Mouse (Mus musculus): Measurements from ENCODE around the gene 1700020A23Rik. TPM values are rescaled to one million over a fixed set of nuclear protein-coding genes. Genes with fewer than 3 reads are reported as not detected.
"Not testable (repeated sequence)": the region's sequence is repeated elsewhere in the genome, so short reads cannot be mapped to it uniquely, and the experiment has no call there.

Gene 1700020A23Rik
- total RNA-seq (2021): not detected

DNA sequence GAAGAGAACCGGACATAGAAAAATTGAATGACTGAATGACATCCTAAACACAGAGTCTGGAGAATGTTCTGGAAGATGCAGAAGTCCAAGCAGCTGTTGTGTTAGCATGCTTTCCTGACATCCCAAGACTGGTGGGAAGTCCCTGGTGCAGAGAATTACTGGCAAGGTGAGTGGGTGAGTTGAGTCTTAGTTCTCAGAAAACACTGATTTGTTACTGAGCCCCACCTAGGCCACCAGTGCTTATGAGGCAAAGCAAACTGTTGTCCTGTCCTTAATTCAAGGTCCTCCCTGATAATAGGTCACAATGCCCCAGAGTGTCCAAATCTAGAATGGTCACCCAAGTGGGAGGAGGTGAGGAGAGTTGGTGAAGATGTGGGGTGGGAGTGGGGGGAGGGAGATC is at the start of gene 1700020A23Rik, which contains the start of gene Gm28372:
1700020A23Rik (plus strand) TSS at position 321 of the 400 bp plus-strand sequence.
Gm28372 (plus strand) TSS at position 301 of the 400 bp plus-strand sequence.
- DNase-seq: no peak
- intact Hi-C loops (cut with DNase I): no loop called here

DNA sequence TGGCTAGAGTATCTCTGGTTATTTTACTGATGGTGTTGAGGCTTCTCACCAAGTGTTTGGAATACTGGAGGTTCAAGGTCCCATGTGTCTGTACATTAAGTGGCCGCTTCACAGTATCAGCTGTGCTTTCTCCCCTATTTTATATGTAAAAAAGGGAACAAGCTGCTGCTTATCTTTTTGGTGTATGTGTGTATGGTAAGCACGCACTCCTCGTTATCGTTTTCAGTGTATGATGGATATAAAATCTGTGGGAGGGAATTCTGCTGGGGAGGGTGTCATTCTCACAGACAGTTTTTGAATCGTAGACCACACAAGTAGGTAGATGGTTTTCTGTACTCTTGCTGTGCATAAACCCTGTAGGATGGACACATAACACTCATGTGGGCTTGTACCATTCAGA is 47.5 kb upstream of the 1700020A23Rik start:
- intact Hi-C loops (cut with DNase I): no loop called here
- DNase-seq: no peak

DNA sequence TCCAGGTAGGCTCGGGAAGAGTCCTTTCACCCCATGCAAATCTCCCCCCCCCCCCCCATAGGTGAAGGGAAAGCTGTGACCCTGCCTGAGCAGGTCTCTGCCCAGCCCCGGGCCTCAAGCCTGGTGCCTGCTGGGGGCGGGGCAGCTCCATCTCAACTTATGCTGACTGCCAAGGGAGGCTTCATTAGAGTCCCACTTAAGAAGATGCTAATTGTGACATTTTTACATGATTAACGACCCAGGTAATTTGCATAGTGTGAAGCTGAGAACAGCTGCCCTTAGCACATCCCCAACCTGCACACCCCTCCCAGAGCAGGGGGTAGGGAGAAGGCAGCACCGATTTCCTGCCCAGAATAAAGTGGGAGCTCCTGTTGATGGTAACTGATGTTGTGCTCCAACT is 46.2 kb upstream of the 1700020A23Rik start:
- intact Hi-C loops (cut with DNase I): no loop called here

DNA sequence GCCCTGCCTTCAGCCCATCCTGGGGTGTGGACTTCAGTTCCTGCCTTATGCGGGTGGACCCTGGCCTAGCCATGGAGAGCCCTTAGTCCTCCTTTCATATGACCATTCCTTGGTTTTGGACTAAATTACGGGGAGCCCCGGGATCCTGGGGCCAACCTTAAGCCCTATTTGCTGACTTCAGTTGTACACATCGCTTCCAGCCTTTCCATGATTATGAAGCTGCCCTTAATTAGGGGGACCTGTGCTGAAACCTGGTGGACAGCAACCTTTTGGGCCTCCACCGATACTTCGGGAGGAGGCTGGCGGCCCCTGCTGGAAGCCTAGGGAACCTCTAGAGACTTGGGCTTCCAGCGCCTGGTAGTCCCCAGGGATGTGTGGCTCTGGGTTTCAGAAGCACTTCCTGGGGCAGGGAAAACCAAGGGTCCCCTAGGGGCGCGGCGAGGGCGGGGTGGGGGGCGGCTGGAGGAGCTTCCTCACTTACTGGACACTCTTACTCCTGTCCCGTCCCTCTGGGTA is 42.5 kb upstream of the 1700020A23Rik start:
- peak; percentile 26 to 32 for DNase-seq
- intact Hi-C loops (cut with DNase I): loop anchor here (2.0 kb wide), 2 partner anchors 66 to 294 kb away; no protein-coding TSS in a partner anchor

More for the DNA sequence above, 46.2 kb upstream of the 1700020A23Rik start:
- DNase-seq: no peak

DNA sequence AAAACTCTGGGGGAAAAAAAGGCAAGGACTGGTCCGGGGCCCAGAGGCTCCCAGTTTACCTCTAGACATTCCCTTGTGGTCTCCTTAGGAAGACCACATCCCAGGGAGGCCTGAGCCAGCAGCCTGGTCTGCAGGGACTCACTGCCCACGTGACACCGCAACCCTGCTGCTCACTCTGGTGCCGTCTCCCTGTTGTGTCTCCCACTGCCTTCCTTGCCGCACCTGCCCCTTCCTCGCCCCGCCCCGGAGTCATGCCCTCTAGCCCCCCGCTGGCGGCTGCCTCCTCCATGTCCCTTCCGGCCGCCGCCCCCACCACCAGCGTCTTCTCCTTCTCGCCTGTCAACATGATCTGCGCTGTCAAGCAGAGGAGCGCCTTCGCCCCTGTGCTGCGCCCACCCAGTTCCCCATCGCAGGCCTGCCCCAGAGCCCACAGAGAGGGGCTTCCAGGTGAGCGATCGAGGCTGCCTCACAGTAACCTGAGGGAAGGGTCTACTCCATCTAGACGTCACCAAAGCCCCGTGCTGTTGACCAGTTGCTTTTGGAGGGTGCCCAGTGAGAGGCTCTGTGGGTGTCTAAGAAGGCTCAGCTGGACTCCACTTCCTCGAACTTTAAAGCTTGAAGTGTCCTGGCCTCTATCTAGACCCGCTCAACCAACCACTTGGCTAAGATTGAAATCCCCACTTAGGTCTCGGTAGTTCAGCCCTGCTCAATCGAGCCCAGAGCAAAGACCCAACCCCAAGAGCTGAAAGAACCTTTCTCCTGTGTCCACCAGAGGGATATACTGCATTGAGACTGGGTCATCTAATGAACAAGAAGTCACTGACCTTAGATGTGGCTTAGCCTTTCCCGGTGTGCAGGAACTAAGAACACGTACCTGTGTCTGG is 39.6 kb upstream of the 1700020A23Rik start:
- intact Hi-C loops (cut with DNase I): no loop called here
- DNase-seq: no peak

DNA sequence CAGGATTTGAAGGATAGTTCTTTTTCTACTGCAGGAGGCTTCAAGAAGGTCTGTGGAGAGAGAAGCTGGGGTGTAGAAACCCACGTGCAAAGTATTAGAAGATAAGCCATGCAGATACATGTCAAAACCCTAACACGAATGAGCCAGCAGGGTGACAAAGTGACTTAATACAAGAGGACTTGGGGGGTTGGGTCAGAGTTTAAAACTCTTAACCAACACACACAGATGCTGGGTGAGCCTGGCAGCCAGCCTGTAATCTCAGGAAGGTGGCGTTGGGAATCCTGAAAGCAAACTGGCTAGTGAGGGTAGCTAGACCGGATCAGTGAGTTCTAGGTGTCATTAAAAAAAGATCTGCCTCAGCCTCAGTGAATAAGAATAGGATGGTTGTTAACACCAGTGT is 37.7 kb upstream of the 1700020A23Rik start:
- intact Hi-C loops (cut with DNase I): no loop called here
- DNase-seq: no peak

DNA sequence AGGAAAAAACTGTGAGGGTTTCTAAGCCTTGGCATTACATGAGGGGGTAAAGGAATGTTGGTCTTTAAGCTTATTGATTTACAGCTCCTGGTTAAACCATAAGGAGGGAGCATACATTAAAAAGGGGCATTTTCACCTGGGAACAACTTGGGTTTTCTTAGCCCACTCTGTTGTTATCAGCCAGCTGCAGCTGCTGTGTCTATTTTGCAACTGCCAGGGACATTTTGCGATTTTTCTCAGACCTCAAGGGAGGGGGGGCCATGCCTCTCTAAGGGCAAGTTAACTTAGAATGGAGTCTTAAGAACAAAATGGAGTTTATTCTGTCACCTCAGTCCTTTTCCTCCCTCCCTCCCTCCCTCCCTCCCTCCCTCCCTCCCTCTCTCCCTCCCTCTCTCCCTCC is 32.0 kb upstream of the 1700020A23Rik start:
- intact Hi-C loops (cut with DNase I): not testable (repeated sequence)

DNA sequence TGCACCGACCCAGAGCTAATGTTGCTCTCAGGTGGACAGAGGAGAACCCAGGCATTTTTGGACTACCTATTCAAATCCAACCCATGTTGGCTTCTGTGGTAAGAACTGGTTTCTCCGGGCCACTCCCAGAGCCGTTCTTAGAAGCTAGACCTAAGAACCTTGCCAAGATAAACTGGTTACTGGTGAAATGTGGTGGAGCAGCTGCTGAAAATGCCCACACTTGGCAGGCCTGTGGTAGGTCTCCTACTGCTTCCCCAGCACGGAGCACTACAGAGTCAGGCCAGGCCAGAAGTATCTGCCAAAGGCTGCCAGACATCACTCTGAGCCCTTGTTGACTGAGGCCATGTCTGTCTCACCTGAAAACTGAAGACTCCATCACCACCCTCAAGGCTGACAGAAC is 30.1 kb upstream of the 1700020A23Rik start:
- intact Hi-C loops (cut with DNase I): no loop called here
- no peak for DNase-seq

More for the DNA sequence above, 32.0 kb upstream of the 1700020A23Rik start:
- DNase-seq: not testable (repeated sequence)

DNA sequence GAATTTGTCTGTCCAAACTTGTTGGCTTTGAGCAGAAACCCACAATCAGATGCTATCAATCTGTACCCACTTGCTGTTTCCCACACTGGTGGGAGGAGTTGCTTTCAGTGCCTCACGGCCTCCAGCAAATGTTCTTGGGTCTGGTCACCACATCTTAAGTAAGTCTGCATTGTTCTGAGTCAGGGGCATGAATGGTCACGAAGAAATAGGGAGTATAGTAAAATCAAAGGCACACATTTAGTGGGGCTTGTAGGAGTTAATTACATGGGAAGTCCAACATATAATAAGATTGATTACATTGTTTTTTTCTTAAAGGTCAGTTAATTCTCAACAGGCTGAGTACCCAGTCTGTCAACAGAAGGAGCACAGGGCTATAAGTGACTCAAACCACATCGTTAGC is 21.9 kb upstream of the 1700020A23Rik start:
- intact Hi-C loops (cut with DNase I): no loop called here
- DNase-seq: no peak

DNA sequence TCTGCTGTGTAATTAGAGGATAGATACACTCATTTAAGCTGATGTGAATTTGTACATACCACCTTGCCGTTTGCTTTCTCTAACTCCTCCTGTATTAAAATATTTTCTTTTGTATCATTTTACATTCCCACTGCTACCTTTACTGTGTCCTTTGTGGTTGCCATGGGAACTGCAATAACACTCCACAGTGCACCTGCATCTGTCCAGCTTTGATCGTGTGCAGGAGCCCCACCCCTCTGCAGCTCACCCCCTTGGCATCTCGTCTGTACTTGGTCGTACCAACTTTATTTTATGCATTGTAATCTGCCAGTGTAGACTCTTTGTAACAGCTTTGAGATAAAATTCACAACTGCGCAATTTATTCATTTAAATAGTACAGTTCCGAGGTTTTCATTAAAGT is 21.2 kb upstream of the 1700020A23Rik start:
- intact Hi-C loops (cut with DNase I): no loop called here
- no peak for DNase-seq

DNA sequence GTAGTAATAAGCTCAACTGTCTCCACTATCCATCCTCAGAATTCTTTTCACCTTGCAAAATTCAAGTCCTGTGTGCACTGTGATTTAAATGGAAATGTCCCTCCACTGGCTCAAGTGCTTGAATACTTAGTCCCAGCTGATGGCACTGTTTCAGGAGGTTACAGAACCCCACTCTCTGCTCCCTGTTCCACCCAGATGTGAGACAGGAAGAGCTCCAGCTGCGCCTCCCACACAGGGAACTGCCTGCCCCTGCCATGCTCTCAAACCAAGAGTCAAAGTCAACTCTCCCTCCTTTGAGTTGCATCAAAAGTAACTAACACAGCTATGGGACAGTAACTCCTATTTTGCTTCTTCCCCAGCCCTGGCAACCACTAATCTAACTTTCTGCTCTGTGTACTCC is 18.8 kb upstream of the 1700020A23Rik start:
- intact Hi-C loops (cut with DNase I): no loop called here

DNA sequence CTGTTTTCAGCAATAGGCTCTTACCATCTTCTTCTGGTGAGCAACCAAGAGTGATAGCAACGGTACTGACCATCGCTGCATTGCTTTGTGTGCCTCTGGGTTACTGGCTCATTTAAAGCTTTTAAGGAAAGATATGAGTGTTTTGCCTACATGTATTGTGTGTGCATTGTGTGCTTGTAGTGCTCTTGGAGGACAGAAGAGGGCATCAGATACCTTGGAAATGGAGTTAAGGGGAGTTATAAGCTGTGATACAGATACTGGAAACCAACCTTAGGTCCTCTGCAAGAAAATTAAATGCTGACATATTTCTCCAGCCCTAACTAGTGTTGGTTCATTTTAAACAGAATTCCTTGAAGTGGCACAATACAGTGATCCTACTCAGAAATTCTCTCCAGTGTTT is 16.3 kb upstream of the 1700020A23Rik start:
- DNase-seq: no peak
- intact Hi-C loops (cut with DNase I): no loop called here

More for the DNA sequence above, 18.8 kb upstream of the 1700020A23Rik start:
- DNase-seq: no peak

DNA sequence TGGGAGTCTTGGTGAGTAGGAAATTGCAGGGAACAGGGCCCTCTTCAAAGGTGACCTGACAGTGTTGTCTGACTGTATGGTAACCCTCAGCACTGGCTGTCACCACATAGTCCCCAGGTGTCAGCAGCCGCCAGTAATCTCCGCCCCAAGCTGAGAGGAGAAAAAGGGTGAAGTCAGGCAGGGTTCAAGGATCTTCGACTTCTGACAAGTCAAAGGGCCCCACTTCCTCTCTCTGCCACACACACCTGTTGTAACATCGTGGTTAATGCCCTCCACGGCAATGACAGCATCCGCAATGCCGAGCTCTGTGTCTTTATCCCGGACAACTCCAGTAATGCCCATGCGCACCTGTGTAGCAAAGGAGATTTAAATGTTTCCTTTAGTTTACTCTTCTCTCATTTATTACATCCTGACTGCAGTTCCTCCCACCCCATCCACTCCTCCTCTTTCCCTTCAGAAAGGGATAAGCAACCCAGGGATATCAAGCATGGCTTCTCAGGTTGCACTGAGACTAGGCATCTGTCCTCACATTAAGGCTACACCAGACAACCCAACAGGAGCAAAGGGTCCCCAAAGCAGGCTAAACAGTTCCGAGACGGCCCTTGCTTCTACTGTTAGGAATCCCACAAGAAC is 13.9 kb upstream of the 1700020A23Rik start:
- DNase-seq: no peak
- intact Hi-C loops (cut with DNase I): no loop called here

DNA sequence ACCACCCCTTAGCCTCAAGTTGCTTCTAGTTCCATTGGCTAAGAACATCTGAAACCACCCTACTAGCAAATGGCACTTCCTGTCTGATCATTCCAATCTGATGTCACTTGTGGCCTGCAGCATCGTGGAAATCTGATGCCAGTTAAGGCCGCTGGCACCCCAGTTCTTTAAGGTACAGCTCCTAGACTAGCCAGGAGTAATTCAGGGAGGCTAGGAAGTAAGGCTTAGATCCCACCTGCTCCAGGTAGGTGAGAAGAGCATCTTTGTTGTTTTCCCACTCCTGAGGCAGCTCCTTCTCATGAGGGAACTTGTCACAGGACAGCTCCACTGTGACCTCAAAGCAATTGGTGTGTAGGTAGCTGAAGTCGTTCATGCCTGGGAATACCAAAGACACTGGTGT is 12.2 kb upstream of the 1700020A23Rik start:
- intact Hi-C loops (cut with DNase I): no loop called here
- no peak for DNase-seq

DNA sequence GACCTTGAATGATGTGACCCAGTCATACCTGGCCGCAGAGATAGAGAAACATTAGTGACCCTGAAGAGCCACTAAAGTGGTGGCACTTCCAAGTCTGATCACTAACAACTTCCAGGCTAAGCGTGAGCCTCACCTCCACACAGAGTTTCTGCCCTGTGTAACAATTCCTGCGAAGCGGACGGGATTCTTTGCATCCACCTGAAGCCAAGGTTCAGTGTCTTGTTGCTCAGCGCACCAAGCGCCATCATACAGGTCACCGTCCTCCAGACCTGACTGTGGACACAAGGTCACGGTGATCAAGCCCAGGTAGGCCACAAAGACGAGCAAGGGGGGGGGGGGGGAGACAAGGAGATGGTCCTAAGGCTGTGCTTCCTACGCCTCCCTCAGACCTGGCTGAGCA is 9.4 kb upstream of the 1700020A23Rik start:
- intact Hi-C loops (cut with DNase I): no loop called here
- DNase-seq: no peak

DNA sequence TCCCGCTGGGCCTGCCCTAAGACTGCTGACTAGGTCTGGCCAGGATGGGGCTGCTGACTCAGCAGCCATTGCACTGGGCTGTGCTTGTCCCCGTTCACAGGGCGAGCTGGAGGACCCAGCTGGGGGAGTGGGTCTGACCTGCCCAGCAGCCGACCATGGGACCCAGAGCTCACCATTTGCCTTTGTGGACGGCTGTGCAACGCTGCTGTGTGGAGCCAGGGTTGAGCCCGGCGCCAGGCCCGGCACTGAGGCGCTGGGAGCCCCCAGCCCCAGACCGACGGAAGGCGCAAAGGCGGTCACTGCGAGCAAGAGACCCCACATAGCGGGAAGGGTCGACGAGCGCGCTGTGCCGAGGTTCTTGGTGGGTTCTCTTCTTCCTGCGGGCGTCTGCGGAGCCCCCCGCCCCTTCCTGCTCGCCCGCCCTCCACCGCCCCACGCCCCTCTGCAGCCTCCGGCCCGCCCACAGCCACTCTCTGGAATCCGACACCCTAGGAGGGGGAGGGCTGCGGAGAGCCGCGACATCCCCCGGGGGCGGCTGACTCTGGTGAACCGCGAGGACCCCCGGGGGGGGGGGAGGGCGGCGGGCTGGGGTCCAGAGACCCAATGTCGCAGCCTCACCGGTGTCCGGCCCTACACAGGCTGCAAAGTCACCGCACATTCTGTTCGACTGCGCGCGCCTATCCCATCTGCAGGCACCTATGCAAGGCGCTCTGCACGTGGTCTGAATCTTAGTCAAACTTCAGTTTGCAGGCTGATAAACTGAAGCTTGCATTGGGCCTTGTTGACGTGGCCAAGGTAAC is 7.7 kb upstream of the 1700020A23Rik start, which contains the start of gene Cpxm1:
Cpxm1 (minus strand) TSS at position 389 of the 800 bp plus-strand sequence.
- DNase-seq: peak; percentile 19 to 29
- intact Hi-C loops (cut with DNase I): no loop called here

DNA sequence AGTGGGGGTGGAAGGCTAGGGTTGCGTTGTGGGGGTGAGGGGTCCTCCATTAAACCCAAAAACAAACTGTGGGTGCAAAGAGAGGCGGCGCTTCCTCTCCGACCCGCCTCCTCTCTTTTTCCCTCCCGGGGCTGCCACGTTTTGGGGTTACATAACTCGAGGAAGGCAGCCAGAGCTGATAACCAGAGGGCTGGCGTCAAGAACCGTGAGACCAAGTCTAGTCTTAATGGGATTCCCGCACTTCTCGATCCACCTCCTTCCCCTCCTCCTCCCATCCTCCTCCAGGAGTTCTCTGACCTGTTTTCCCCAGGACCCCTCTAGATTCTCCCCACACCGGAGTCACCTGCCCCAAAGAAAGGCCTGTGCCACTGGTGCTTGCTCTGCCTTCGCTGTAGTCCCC is 7.0 kb upstream of the 1700020A23Rik start:
- DNase-seq: peak; percentile 47 to 52
- intact Hi-C loops (cut with DNase I): no loop called here

DNA sequence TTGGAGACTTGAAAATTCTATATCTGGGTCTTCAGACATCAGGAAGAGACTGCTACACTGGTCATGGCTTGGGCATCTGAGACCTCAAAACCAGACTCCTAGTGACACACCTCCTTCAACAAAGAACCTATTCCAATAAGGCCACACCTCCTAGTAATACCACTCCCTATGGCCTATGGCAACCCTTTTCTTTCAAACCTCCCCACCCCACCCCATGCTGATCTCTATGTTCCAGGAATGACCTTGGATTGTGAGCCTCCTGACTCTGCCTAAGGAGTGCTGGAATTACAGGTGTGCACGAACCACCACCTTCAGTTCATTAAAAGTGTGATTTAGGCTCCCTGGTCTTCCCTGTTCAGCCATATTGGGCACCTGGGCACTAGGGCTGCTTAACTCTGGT is 5.0 kb upstream of the 1700020A23Rik start:
- intact Hi-C loops (cut with DNase I): no loop called here
- no peak for DNase-seq

DNA sequence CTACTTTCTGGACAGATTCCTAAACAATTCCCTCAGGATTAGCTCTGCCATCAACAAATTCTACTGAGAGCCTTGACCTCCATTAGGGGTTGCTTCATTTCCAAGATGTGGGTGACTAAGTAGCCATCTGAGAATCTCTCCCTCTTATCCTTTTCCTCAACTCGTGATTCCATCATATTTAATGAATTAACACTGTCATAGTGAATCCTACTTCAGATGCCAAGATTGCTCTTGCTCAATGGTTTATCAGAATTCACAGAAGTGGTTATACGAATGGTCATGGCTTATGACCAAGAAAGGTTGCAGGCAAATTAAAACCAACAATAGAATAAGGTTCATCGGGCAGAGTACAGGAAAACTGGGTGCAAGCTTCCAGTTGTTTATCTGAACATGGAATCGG is 3.2 kb upstream of the 1700020A23Rik start:
- no peak for DNase-seq
- intact Hi-C loops (cut with DNase I): no loop called here

DNA sequence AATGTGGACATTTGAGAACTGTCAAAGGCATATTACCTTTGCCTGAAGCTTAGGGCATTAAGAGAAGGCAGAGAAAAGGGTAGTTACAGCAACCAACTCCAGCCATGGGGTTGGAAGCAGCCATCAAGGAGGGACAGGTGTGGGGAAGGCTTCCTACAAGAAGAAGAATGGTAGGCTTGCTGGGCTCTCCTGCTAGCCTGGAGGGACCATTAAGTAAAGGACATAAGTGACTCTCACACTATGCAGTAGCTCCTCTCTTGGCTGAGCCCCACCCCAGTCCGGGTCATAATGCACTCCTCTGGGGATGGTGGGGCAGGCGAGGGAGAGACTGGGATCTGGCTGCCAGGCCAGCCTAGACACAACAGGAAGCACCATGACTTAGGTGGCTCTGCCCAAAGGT is 1.1 kb downstream of the 1700020A23Rik start, which contains the start of gene Tmem239:
Tmem239 (plus strand) TSS at position 301 of the 400 bp plus-strand sequence.
- intact Hi-C loops (cut with DNase I): no loop called here
- DNase-seq: no peak

DNA sequence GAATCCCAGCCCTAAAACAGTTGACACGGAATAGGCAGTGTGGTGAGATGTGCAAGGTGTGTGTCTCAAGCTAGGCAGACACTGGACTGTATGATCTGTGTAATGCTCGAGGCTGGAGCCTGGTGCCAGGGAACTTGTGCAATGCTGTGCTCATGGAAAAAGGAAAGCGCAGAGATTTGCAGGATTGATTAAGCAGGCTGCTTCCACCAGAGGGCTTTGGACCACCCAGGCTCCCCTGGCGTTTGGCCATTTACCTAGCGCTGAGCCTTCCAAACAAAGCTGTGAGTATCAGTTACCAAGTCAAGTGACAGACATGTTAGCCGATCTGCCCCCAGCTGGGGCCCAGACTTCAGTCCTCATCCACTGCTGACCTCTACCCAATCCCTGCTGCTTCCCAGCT is 3.1 kb downstream of the 1700020A23Rik start:
- intact Hi-C loops (cut with DNase I): no loop called here
- no peak for DNase-seq
